Mouse (Mus musculus): ENCODE measurements around the gene Olfr921. TPM values are rescaled to one million over a fixed set of nuclear protein-coding genes. Genes with fewer than 3 reads are reported as not detected.

Gene Olfr921
- polyA plus RNA-seq, 1 experiment from 2014 or later, result not detected

GRCm38 (mm10) chr9:38815458-38815986 is 42.7 kb downstream of the Olfr921 start:
- 83% methylated on average over 1 of the region's 1 CpGs for WGBS
- H3K4me3 ChIP-seq (ENCODE audit: low read depth, low read length), result no peak overlapping the region
- H3K4me1 ChIP-seq (ENCODE audit: control insufficient read depth, insufficient read depth, low read length), result no peaks in the 10 kb centered on the region
- no peak overlapping the region for H3K4me2 ChIP-seq (replicated peaks; ENCODE audit: low read depth, low read length)
- H3K27me3 ChIP-seq (ENCODE audit: control insufficient read depth, insufficient read depth, low read length), result no peaks in the 10 kb centered on the region
- H3K27ac ChIP-seq (ENCODE audit: low read length), result no peak overlapping the region
- ATAC-seq (ENCODE audit: insufficient number of reproducible peaks, insufficient read depth, low FRiP score, low read depth), result no peak
- no peak overlapping the region for H3K9ac ChIP-seq (replicated peaks; ENCODE audit: low read depth, low read length)
- no peaks in the 10 kb centered on the region for H3K9me3 ChIP-seq (ENCODE audit: control insufficient read depth, low read depth, low read length)
- H3K36me3 ChIP-seq (ENCODE audit: control insufficient read depth, insufficient read depth, low read length), result no peaks in the 10 kb centered on the region

GRCm38 (mm10) chr9:38826245-38826644 is 53.4 kb downstream of the Olfr921 start, which contains the start of gene Olfr923:
TSS of gene Olfr923 (plus strand) at chr9:38826545.
- ATAC-seq (ENCODE audit: insufficient number of reproducible peaks, insufficient read depth, low FRiP score, low read depth), result no peak
- no peaks in the 10 kb centered on the region for H3K27me3 ChIP-seq (ENCODE audit: control insufficient read depth, insufficient read depth, low read length)
- H3K4me3 ChIP-seq (ENCODE audit: low read depth, low read length), result no peak within 1 kb of the TSS
- H3K4me1 ChIP-seq (ENCODE audit: control insufficient read depth, insufficient read depth, low read length), result no peaks in the 10 kb centered on the region
- no peaks in the 10 kb centered on the region for H3K36me3 ChIP-seq (ENCODE audit: control insufficient read depth, insufficient read depth, low read length)
- no peak within 1 kb of the TSS for H3K27ac ChIP-seq (ENCODE audit: low read length)
- no peak within 1 kb of the TSS for H3K4me2 ChIP-seq (replicated peaks; ENCODE audit: low read depth, low read length)
- H3K9ac ChIP-seq (replicated peaks; ENCODE audit: low read depth, low read length), result no peak within 1 kb of the TSS
- no peaks in the 10 kb centered on the region for H3K9me3 ChIP-seq (ENCODE audit: control insufficient read depth, low read depth, low read length)
- WGBS, result 93% methylated on average over 1 of the region's 1 CpGs

Other genes with a start within 250 kb of the Olfr921 start
- not detected in 2 replicates for gene Olfr910, start 235.2 kb upstream of the Olfr921 start, polyA plus RNA-seq (2014; fragmentation: Nextera tagmentation; extraction: Ambion mirVana)
- gene Olfr912, start 192.9 kb upstream of the Olfr921 start, polyA plus RNA-seq (2014; fragmentation: Nextera tagmentation; extraction: Ambion mirVana), result not detected in 2 replicates
- not detected in 2 replicates for gene Olfr913, start 180.3 kb upstream of the Olfr921 start, polyA plus RNA-seq (2014; fragmentation: Nextera tagmentation; extraction: Ambion mirVana)
- not detected in 2 replicates for gene Olfr914, start 168.0 kb upstream of the Olfr921 start, polyA plus RNA-seq (2014; fragmentation: Nextera tagmentation; extraction: Ambion mirVana)
- not detected in 2 replicates for gene Olfr916, start 113.2 kb upstream of the Olfr921 start, polyA plus RNA-seq (2014; fragmentation: Nextera tagmentation; extraction: Ambion mirVana)
- gene Olfr917, start 107.2 kb upstream of the Olfr921 start, polyA plus RNA-seq (2014; fragmentation: Nextera tagmentation; extraction: Ambion mirVana), result not detected in 2 replicates
- gene Olfr918, start 98.5 kb upstream of the Olfr921 start, polyA plus RNA-seq (2014; fragmentation: Nextera tagmentation; extraction: Ambion mirVana), result not detected in 2 replicates
- gene Olfr919, start 69.4 kb upstream of the Olfr921 start, polyA plus RNA-seq (2014; fragmentation: Nextera tagmentation; extraction: Ambion mirVana), result not detected in 2 replicates
- gene Vwa5a, start 54.8 kb upstream of the Olfr921 start, polyA plus RNA-seq (2014; fragmentation: Nextera tagmentation; extraction: Ambion mirVana), result 25.4 and 26.3 TPM in 2 replicates
- 0.08 and 0.17 TPM in 2 replicates for gene Olfr920, start 20.8 kb upstream of the Olfr921 start, polyA plus RNA-seq (2014; fragmentation: Nextera tagmentation; extraction: Ambion mirVana)
- not detected in 2 replicates for gene Olfr922, start 41.5 kb downstream of the Olfr921 start, polyA plus RNA-seq (2014; fragmentation: Nextera tagmentation; extraction: Ambion mirVana)
- not detected in 2 replicates for gene Olfr923, start 53.5 kb downstream of the Olfr921 start, polyA plus RNA-seq (2014; fragmentation: Nextera tagmentation; extraction: Ambion mirVana)
- gene Olfr924, start 71.4 kb downstream of the Olfr921 start, polyA plus RNA-seq (2014; fragmentation: Nextera tagmentation; extraction: Ambion mirVana), result not detected in 2 replicates
- gene Olfr26, start 82.0 kb downstream of the Olfr921 start, polyA plus RNA-seq (2014; fragmentation: Nextera tagmentation; extraction: Ambion mirVana), result not detected in 2 replicates
- gene Olfr926, start 104.1 kb downstream of the Olfr921 start, polyA plus RNA-seq (2014; fragmentation: Nextera tagmentation; extraction: Ambion mirVana), result not detected in 2 replicates
- gene Olfr930, start 156.7 kb downstream of the Olfr921 start, polyA plus RNA-seq (2014; fragmentation: Nextera tagmentation; extraction: Ambion mirVana), result not detected in 2 replicates
- gene Olfr933, start 199.2 kb downstream of the Olfr921 start, polyA plus RNA-seq (2014; fragmentation: Nextera tagmentation; extraction: Ambion mirVana), result not detected in 2 replicates
- not detected in 2 replicates for gene Olfr934, start 215.2 kb downstream of the Olfr921 start, polyA plus RNA-seq (2014; fragmentation: Nextera tagmentation; extraction: Ambion mirVana)
- gene Olfr935, start 226.6 kb downstream of the Olfr921 start, polyA plus RNA-seq (2014; fragmentation: Nextera tagmentation; extraction: Ambion mirVana), result not detected in 2 replicates